Mouse (Mus musculus) CD4-positive, CD25-positive, alpha-beta regulatory T cell (primary cell): Measurements from ENCODE around the gene Gm28434. TPM values are rescaled to one million over a fixed set of nuclear protein-coding genes. Genes with fewer than 3 reads are reported as not detected.

Experiments used
- polyA plus RNA-seq: library from polyadenylated mRNA; unstranded; fragments of 100-300 nt; shearing (Covaris generic); gene quantifications from one replicate; pipeline ENCODE4 v1.2.1, GENCODE M21; 2017

Gm28434 gene
- not detected for polyA plus RNA-seq

GRCm38 (mm10) chr5:87969201-87969600 is at the start of gene Gm28434, which contains the start of gene 2310003L06Rik:
Gene Gm28434, plus strand, starts transcription at chr5:87969517.
Gene 2310003L06Rik, plus strand, starts transcription at chr5:87969459.

GRCm38 (mm10) chr5:87925372-87925771 is 43.9 kb upstream of the Gm28434 start, which contains the start of gene Csn3:
Gene Csn3, plus strand, starts transcription at chr5:87925579.

GRCm38 (mm10) chr5:87979139-87979538 is 9.8 kb downstream of the Gm28434 start, which contains the start of gene Cabs1:
Gene Cabs1, plus strand, starts transcription at chr5:87979439.

GRCm38 (mm10) chr5:88002249-88002648 is 32.9 kb downstream of the Gm28434 start, which contains the start of gene Smr3a:
Gene Smr3a, plus strand, starts transcription at chr5:88002549.

Other genes starting within 250 kb of the Gm28434 start
- not detected for gene Csn1s2a, start 194.9 kb upstream of the Gm28434 start, polyA plus RNA-seq
- gene Csn1s2b, start 161.4 kb upstream of the Gm28434 start, polyA plus RNA-seq: 0.08 TPM
- gene Prr27, start 143.8 kb upstream of the Gm28434 start, polyA plus RNA-seq: not detected
- gene Odam, start 84.5 kb upstream of the Gm28434 start, polyA plus RNA-seq: not detected
- not detected for gene Csn3, start 43.9 kb upstream of the Gm28434 start, polyA plus RNA-seq
- gene 2310003L06Rik, start 58 bp upstream of the Gm28434 start, polyA plus RNA-seq: 0.13 TPM
- not detected for gene Cabs1, start 9.9 kb downstream of the Gm28434 start, polyA plus RNA-seq
- gene Smr3a, start 33.0 kb downstream of the Gm28434 start, polyA plus RNA-seq: 65.6 TPM
- gene Smr2, start 117.0 kb downstream of the Gm28434 start, polyA plus RNA-seq: not detected
- not detected for gene Gm11116, start 142.0 kb downstream of the Gm28434 start, polyA plus RNA-seq
- gene Gm11115, start 184.6 kb downstream of the Gm28434 start, polyA plus RNA-seq: not detected